Mouse (Mus musculus) kidney, postnatal 10 days (tissue): ENCODE measurements around the gene Gdf10.

ENCODE experiments used
- DNase-seq: peaks from one replicate; pipeline ENCODE4 v3.0.0; 2021; ENCODE audit warnings: mixed read lengths

Gdf10 gene

DNA sequence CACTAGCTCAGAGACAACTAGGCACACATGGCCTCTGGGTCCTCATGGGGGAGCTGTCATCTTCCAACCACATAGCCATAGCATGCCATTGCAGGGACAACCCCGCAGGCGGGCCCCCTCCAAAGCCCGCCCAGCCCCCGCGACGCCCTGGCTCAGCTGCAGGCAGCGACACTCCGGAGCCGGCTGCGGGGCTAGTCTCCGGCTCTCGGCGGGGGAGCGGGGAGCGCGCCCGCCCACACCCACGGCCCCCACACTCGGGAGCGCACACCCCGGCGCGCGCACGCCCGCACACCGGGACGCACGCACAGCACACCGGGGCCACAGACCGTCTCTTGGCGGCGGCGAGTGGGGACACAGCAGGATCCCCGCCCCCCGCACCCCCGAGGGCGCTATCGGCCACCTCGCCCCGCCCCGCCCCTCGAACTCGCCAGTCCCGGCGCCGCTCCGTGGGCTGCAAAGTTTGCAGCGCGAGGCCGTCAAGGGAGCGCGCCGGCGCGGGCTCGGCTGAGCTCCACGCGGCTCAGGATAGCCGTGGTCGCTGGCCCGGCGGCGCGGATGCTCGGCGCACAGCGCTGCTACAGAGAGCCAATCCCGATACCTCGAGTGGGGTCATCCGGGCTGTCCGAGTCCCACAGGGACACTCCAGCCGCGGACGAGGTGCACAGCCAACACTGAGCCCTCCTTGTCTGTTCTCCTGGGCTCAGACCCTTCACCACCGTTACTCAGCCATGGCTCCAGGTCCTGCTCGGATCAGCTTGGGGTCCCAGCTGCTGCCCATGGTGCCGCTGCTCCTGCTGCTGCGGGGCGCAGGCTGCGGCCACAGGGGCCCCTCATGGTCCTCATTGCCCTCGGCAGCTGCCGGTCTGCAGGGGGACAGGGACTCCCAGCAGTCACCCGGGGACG lies at the start of gene Gdf10:
Gdf10 (plus strand) TSS at position 420 of the 903 bp plus-strand sequence.
- DNase-seq: peak; percentile 67

DNA sequence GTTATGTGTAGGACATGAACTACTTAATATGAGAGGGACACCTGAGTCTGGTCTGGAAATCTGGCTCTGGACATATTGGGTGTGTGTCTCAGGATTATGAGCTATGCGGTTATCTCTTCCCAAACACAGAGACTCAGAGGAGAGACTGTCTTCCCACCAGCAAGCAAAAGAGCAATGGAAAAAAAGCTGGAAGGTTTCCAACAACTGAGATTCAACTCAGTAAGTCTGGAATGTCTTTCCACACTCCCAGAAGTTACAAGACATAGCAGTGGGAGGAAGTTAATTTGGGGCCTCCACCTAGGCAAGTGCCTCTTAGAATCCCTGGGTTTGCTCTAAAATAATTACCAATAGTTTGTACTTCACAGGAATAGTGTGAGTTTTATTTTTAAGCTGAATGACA lies 44.6 kb upstream of the Gdf10 start:
- DNase-seq: no peak

DNA sequence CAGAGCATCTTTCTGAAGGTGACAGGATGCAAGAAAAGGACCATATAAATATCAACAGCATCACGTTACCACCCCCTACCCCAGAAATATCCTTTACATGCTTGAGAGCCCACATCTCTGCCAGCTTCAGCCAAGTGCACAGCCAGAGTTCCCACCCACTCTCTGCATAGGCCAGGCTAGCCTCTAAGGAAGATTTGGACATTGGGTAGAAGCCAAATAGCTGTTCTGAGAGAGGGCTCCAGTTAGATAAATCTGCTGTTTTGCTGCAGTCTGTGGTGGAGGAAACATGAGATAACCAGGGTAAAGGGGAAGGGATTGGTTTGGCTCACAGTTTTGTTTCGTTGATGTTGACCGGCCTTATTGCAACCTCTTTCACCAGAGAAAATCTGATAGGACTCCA lies 43.2 kb upstream of the Gdf10 start:
- DNase-seq: no peak

GRCm38 (mm10) chr14:33881471-33881870 lies 41.9 kb upstream of the Gdf10 start:
- DNase-seq: peak; percentile 51

DNA sequence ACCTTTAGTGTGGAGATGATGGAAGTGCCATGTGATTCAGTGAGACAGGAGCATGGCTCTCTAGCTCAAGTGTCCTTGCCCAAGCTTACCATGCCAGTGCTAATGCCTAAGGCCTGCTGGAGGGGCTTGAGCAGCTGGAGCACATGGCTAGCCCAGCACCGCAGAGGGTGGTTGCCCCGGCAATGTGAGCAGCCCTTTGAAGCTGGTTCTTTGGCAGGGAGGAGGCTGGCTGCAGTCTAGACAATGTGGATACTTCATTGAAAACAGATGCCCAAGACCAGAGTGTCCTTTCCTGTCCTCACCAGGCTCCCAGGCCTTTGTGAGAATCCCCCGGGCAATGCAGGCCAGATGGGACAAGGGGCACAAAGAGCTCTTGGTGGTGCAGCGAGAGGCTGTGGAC lies 40.3 kb upstream of the Gdf10 start:
- DNase-seq: no peak

GRCm38 (mm10) chr14:33885466-33885865 lies 37.9 kb upstream of the Gdf10 start:
- DNase-seq: no peak

DNA sequence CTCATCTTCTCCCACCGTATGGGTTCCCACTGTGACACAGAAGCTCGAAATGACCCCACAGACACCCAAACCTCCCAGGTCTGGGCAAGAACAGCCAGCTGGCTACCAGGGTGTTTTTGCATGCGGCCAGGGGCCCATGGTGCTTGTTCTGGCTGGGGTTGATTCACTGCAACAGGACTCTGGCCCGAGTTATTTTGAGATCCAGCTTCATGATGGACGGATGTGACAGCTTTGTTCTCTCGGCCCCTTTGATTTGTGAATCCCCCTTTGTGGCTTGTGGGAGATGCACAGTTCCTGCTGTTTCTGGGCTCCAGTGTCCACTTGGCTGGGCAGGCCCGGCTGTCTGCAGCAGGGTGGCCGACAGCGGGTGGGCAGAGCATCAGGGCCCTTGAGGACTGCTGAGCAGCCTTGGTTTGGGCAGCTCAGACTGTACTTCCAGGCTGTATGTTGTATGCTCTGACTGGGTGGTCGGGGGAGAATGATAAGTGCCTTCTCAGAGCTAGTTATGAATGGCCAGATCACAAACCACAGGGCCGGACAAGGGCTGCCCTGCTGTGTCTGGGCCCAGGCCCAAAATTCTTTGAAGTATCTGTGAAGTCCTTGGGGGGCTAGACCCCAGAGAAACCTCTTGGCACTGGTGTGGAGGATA lies 34.9 kb upstream of the Gdf10 start:
- DNase-seq: no peak

GRCm38 (mm10) chr14:33889971-33890370 lies 33.4 kb upstream of the Gdf10 start:
- no peak for DNase-seq

DNA sequence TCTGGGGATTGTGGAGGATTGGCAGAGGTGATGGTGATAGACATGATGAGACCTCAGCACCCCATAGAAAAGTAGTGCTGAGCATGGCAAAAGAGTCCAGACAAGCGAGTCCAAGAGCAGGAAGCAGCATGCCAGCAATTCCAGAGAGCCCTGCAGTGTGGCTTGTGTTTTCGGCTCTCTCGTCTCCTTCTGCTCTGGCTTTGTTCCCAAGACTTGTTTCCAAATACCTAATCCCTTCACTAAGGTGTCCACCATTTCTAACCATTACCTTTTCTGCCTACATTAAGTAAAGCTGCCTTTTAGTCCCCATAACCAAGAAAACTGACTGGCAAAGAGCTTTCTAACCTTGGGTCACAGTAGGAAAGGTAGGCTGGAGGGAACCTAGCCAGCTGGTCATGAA lies 31.9 kb upstream of the Gdf10 start:
- no peak for DNase-seq

GRCm38 (mm10) chr14:33895777-33896176 lies 27.6 kb upstream of the Gdf10 start:
- DNase-seq: no peak

- DNase-seq: no peak
Observed at GRCm38 (mm10) chr14:33896628-33897300, 26.6 kb upstream of the Gdf10 start.

GRCm38 (mm10) chr14:33902783-33903182 lies 20.6 kb upstream of the Gdf10 start:
- no peak for DNase-seq

- DNase-seq: no peak
Observed at GRCm38 (mm10) chr14:33903199-33903598, 20.2 kb upstream of the Gdf10 start.

GRCm38 (mm10) chr14:33904851-33905250 lies 18.5 kb upstream of the Gdf10 start:
- no peak for DNase-seq

DNA sequence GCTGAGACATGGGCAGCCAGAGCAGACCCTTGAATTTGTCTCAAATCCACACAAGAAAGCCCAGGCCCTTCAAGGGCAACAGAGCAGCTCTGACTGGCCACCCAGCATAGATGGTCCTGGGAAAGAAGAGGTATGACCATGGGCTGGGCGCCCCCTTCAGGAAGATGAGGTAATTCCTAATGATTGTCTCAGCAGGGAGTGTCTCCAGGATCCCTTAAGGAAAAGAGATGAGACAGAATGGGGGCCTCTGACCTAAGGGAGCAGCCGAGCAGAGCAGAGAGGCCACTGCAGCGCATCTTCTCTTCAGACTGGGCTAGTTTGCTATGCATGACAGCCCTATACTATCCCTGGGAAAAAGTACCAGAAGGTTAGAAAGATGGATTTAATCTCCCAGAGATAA lies 9.7 kb upstream of the Gdf10 start:
- DNase-seq: peak; percentile 83

DNA sequence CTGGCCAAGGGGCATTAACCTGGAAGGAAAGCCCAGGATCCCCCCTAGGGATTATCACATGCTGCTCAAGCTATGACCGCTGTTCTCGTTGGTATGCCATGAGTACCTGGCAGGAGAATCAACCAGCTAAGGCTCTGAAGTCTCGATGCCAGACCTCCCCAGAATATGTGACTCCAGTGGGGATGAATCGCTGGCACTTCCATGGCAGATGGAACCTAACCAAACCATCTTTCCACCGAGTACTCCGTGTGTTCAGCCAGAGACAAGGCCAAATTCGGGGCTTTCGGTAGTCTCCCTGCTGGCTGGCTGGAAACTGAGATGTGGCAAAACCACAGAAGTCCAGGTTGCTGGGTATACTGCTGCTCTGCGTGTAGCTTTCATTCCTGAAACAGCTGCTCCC lies 9.2 kb upstream of the Gdf10 start:
- DNase-seq: no peak

- no peak for DNase-seq
Observed at GRCm38 (mm10) chr14:33920727-33921559, 2.4 kb upstream of the Gdf10 start.

DNA sequence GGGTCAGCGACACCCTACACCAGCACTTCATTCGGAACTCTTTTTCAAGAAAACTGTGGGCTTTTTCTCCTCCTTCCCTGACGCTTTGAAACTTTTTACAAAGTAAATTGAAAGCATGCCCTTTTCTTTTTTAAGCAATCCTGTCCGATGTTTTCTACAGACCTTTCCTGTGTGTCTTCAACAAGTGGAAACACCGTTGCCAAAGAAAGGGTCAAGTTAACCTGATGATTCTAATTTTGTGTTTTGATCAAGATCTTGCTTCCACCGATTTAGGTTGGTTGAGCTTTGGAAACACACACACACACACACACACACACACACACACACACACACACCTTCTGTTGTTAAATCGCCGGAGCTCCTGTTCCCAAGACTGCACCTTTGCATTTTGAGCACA lies 618 bp upstream of the Gdf10 start:
- no peak for DNase-seq

DNA sequence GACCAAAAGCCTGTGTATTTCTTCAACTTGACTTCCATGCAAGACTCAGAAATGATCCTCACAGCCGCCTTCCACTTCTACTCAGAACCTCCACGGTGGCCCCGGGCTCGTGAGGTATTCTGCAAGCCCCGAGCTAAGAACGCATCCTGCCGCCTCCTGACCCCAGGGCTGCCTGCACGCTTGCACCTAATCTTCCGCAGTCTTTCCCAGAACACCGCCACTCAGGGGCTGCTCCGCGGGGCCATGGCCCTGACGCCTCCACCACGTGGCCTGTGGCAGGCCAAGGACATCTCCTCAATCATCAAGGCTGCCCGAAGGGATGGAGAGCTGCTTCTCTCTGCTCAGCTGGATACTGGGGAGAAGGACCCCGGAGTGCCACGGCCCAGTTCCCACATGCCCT lies 8.5 kb downstream of the Gdf10 start:
- DNase-seq: no peak

DNA sequence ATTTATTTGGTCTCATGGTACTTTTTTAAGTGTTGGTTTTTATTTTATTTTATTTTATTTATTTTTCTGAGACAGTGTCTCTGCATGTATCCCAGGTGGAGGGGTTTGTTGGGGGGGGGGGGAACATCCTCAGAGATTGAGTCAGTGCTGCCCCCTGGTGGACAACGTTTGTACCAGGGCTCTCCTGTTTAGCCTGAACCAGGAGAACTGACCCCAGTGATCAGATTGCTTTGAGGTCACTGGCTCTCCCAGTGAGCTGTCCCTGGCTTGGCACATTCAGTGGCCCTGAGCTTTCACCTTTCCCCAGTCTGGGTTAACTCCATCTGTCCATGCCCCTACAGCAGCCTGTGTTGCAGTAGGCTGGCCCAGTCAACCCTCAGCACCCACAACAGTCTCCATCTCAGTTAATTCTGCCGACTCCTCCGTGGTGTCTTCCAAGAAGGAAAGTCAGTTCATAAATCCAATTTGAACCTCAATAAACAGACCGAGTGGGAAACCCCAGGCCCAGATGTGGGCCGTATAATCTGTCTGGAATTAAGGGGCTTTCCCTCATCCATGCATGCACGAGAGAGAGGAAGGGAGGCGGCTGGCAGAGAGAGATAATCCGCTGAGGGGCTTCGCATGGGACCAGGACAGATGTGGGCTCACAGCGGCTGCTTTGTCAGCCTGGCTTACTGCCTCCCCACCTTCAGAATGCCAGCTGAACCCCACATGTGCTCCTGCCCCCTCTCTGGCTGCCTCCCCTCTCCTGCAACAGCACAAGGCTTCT lies 9.7 kb downstream of the Gdf10 start:
- DNase-seq: peak; percentile 88

DNA sequence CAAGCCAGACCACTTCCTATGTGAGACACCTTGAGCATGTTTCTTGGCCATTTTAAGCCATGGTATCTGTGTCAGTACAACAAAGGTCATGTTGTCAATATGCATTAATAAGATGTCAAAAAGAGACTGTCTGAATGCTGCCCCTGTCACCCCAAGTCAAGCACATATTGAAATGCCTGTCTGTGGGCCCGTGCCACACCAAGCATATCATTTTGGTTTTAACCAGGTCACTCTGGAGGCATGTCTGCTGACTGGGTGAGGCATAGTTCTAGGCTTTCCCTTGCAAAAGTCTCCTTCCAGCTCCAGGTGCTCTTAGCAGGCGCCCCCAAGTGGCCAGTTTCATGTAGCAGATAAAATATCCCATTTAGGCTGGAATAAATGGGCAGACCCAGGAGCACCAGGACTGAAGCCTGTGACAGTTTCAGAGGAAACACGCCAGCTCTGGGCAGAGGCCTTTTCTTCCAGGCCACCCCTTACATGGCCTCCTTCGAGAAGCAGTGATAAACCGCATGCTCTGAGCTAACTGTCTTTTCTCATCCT lies 10.5 kb downstream of the Gdf10 start:
- peak; percentile 81 for DNase-seq

GRCm38 (mm10) chr14:33939117-33939516 lies 15.7 kb downstream of the Gdf10 start:
- DNase-seq: peak; percentile 82
